Mouse (Mus musculus) monocyte, adult 5-6 weeks (primary cell): ENCODE results near the gene Ppl. TPM values are rescaled to one million over a fixed set of nuclear protein-coding genes. Genes with fewer than 3 reads are reported as not detected.

ENCODE experiments used
- ATAC-seq: fragments of 153-309, 156-312 bp; replicated peaks from 2 replicates; pipeline ENCODE4 v1.8.0; 2017; ENCODE audit warnings: mild to moderate bottlenecking; ENCODE audit not compliant: low TSS enrichment, insufficient number of reproducible peaks, severe bottlenecking, poor library complexity, low FRiP score
- total RNA-seq: library from RNA; stranded (forward); fragments of 200-1000, 200-491, 200-594 nt; gene quantifications from 3 replicates; pipeline ENCODE4 v1.2.3, GENCODE M21; 2017

Gene Ppl
- total RNA-seq, 1 experiment from 2014 or later = 0.29 TPM

GRCm38 (mm10) chr16:5131251-5131922 lies 834 bp downstream of the Ppl start:
- no peak for ATAC-seq

GRCm38 (mm10) chr16:5130766-5131165 lies 1.5 kb downstream of the Ppl start:
- ATAC-seq = no peak

GRCm38 (mm10) chr16:5130196-5130595 lies 2.0 kb downstream of the Ppl start:
- no peak for ATAC-seq

GRCm38 (mm10) chr16:5123476-5123875 lies 8.7 kb downstream of the Ppl start:
- no peak for ATAC-seq

- ATAC-seq = no peak
These were observed 12.4 kb downstream of the Ppl start for GRCm38 (mm10) chr16:5119845-5120244.

- no peak for ATAC-seq
These were observed 12.8 kb downstream of the Ppl start for GRCm38 (mm10) chr16:5119385-5119784.

- ATAC-seq = no peak
These were observed 18.6 kb downstream of the Ppl start for GRCm38 (mm10) chr16:5113582-5113981.

GRCm38 (mm10) chr16:5113002-5113550 lies 19.1 kb downstream of the Ppl start:
- no peak for ATAC-seq

- ATAC-seq = no peak
These were observed 21.2 kb downstream of the Ppl start for GRCm38 (mm10) chr16:5111021-5111420.

- no peak for ATAC-seq
These were observed 22.3 kb downstream of the Ppl start for GRCm38 (mm10) chr16:5109877-5110276.

- ATAC-seq = no peak
These were observed 31.2 kb downstream of the Ppl start for GRCm38 (mm10) chr16:5101000-5101399.

- ATAC-seq = no peak
These were observed 35.7 kb downstream of the Ppl start for GRCm38 (mm10) chr16:5096504-5096903.

- ATAC-seq = no peak
These were observed 38.9 kb downstream of the Ppl start for GRCm38 (mm10) chr16:5093285-5093684.

GRCm38 (mm10) chr16:5089021-5089420 lies 43.2 kb downstream of the Ppl start:
- ATAC-seq = no peak

- no peak for ATAC-seq
These were observed 46.0 kb downstream of the Ppl start for GRCm38 (mm10) chr16:5086179-5086578.

- ATAC-seq = no peak
These were observed 47.0 kb downstream of the Ppl start for GRCm38 (mm10) chr16:5085196-5085595.

- no peak for ATAC-seq
These were observed 57.9 kb downstream of the Ppl start for GRCm38 (mm10) chr16:5074341-5074740.

- ATAC-seq = no peak
These were observed 60.2 kb downstream of the Ppl start for GRCm38 (mm10) chr16:5071974-5072373.

GRCm38 (mm10) chr16:5070321-5070720 lies 61.9 kb downstream of the Ppl start:
- no peak for ATAC-seq

- ATAC-seq = no peak
These were observed 68.7 kb downstream of the Ppl start for GRCm38 (mm10) chr16:5063472-5063871.

- no peak for ATAC-seq
These were observed 74.1 kb downstream of the Ppl start for GRCm38 (mm10) chr16:5058114-5058513.
